Mouse (Mus musculus): ENCODE results near the gene Apoc1. TPM values are rescaled to one million over a fixed set of nuclear protein-coding genes. Genes with fewer than 3 reads are reported as not detected.
A peak's percentile ranks its signal among the peaks of the same experiment; 100 is the strongest.

Apoc1 gene
- polyA plus RNA-seq, 1 experiment from 2014 or later = 20.7 TPM

DNA sequence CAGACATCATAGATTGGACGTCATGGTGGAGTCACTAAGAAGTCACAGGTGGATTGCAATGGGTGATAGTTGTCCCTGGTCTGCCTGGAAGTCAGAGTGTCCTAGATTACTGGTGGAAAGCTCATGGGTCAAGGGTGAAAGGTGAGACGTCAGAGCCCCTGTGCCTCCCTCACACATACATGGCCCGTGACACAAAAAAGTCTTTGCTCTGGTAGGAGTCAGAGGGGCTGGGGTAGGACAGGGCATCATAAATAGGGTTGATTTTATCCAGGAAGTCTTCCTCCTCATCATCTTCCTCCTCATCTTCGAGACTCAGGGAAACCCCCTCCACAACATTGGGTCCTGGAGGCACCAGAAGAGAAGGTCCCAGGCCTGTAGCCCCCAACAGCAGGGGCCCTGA is 24.9 kb upstream of the Apoc1 start:
- Histone ChIP-seq H3K4me1 (peaks cover 26% of the 10 kb centered on the region), H3K4me2 (no peak overlapping the region), H3K27me3 (no peaks in the 10 kb centered on the region), H3K27ac (no peak overlapping the region), H3K36me3 (peaks cover 72% of the 10 kb centered on the region), H3K9ac (no peak overlapping the region), H3K4me3 (replicated peaks) (no peak overlapping the region), H3K9me3 (replicated peaks) (peaks cover 18% of the 10 kb centered on the region)
- 83% methylated on average over 4 of the region's 4 CpGs for WGBS
- no peak for ATAC-seq (replicated peaks; ENCODE audit: low FRiP score)

DNA sequence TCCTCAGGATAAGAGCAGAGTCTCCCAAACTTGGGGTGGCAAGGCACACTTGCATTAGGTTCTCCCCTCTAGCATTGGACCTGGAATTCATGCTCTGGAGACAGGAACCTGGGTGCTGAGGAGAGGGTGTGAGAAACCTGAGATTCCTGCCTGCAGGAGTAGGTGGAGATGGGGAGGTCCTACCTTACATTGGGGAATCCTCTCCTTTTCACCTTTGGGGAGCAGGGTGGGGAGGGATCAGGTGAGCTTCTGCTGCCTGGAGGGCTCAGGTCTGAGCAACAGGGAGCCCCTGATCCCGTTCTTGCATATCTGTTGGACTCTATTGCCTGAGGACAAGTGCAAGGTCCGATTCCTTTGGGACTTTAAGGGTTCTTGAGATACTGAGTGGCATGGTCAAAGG is 24.4 kb upstream of the Apoc1 start:
- Histone ChIP-seq H3K27ac (peak overlapping the region; percentile 87), H3K4me2 (peak overlapping the region; percentile 74; the same call in 1 of the 2 replicates), H3K9ac (no peak overlapping the region), H3K36me3 (peaks cover 72% of the 10 kb centered on the region), H3K27me3 (no peaks in the 10 kb centered on the region), H3K4me1 (peaks cover 26% of the 10 kb centered on the region), H3K4me3 (replicated peaks) (peak overlapping the region; percentile 90; the same call in 1 of the 2 replicates), H3K9me3 (replicated peaks) (peaks cover 17% of the 10 kb centered on the region)
- no peak for ATAC-seq (replicated peaks; ENCODE audit: low FRiP score)
- WGBS = 79% methylated on average over 2 of the region's 2 CpGs

DNA sequence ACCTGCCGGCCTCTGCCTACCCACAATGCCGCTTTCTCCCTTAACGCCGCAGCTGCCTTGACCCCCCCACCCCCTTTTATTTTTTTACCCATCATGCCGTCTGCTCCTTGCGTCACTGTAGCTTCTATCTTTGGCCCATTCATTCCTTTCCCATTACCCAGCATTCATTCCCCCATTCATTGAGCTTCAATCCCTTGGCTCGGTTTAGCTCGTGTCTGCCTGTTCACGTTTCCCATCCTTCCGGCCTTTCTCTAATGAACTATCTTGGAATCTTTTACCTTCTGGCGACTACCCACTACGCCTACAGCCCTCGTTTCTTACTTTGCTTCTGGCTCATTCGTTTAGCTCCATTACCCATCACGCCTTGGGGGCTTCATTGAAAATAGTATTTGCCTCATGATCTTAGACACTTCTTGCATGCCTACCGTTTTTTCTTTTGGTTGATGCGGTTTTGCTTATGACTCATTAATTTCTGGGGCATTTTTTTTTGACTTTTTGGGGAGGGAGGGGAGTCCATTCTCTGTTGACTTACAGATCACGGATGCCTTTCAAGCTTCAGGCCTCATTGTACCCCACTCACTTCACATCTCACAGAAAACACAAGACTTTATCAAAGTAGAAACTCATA is 23.7 kb upstream of the Apoc1 start:
- Histone ChIP-seq H3K36me3 (peaks cover 72% of the 10 kb centered on the region), H3K4me3 (replicated peaks) (peak overlapping the region; percentile 90), H3K4me2 (peak overlapping the region; percentile 74), H3K4me1 (peaks cover 26% of the 10 kb centered on the region), H3K9ac (peak overlapping the region; percentile 29; the same call in 1 of the 2 replicates), H3K9me3 (replicated peaks) (peaks cover 10% of the 10 kb centered on the region), H3K27me3 (no peaks in the 10 kb centered on the region), H3K27ac (peak overlapping the region; percentile 87)
- no peak for ATAC-seq (replicated peaks; ENCODE audit: low FRiP score)
- WGBS = 6% methylated on average over 18 of the region's 18 CpGs

DNA sequence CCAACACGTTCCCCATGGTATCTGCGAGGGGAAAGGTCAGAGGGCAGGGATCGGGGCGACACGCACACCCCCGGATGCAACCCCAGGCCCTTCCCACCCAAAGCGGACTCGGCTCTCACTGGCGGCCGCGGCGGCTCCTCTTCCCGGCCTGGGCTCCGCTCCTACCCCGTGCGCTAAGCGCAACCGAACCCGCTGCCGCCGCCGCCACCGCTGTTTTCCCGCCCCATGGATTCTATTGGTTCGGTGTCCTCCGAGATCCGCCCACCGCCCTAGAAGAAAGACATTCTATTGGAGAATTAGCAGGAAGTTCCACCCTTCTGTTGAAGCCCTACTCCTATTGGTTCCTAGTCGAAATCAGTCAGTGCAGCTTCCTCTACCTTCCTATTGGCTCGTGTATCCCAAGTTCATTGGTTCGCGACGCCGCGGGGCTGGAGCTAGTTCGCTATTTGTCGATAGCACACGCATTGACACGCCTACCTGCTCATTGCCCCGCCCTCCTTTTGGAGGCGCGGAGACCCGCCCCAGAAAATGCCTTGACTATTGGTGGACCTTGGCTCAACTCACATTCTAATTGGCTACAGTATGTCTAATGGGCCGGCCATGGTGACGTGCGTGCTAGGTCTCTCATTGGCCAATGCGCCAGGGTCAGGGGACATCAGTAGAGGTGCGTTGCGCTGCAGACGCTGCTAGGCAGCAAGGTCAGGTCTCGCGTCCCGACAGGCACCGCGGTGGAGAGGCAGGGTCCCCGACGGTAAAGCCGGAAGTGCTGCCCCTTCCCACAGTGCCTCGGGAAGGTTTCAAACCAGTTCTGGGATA is 23.0 kb upstream of the Apoc1 start, which contains the start of gene Tomm40:
Gene Tomm40 (minus strand): TSS at position 200 of the 816 bp plus-strand sequence.
- H3K4me1 ChIP-seq = peaks cover 26% of the 10 kb centered on the region
- H3K36me3 ChIP-seq = peaks cover 71% of the 10 kb centered on the region
- peak within 1 kb of the TSS; percentile 90 for H3K4me3 ChIP-seq (replicated peaks)
- H3K9ac ChIP-seq = peak within 1 kb of the TSS; percentile 85
- peak within 1 kb of the TSS; percentile 83 for H3K4me2 ChIP-seq
- H3K27ac ChIP-seq = peak within 1 kb of the TSS; percentile 87
- WGBS = under 1% methylated on average over 59 of the region's 59 CpGs
- ATAC-seq (replicated peaks; ENCODE audit: low FRiP score) = peak; percentile 99
- H3K9me3 ChIP-seq (replicated peaks) = peaks cover 3% of the 10 kb centered on the region; the same call in 1 of the 2 replicates
- no peaks in the 10 kb centered on the region for H3K27me3 ChIP-seq

DNA sequence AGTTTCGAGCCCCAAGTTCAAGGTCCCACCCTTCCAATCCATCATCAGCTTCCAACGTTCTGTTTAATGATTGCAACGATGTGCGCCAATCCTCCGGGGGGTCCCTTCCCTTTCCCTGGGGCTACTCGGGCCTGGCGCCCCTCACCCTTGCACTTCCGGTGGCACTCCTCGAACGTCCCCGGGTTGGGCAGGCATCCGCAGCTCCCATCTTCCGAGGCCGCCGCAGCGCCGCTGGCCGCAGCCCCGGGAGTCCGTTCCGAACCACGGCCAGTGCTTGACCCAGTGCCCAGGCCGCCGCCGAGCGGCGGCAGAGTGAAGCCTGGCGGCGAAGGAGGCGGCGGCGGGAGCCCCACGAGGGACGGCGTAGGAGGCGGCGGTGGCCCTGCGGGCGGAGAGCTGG is 22.4 kb upstream of the Apoc1 start:
- H3K4me3 ChIP-seq (replicated peaks) = peak overlapping the region; percentile 90
- H3K36me3 ChIP-seq = peaks cover 70% of the 10 kb centered on the region
- no peaks in the 10 kb centered on the region for H3K9me3 ChIP-seq (replicated peaks)
- peak overlapping the region; percentile 83 for H3K4me2 ChIP-seq
- ATAC-seq (replicated peaks; ENCODE audit: low FRiP score) = no peak
- H3K27me3 ChIP-seq = no peaks in the 10 kb centered on the region
- peak overlapping the region; percentile 85 for H3K9ac ChIP-seq
- peaks cover 26% of the 10 kb centered on the region for H3K4me1 ChIP-seq
- peak overlapping the region; percentile 66 for H3K27ac ChIP-seq
- under 1% methylated on average over 38 of the region's 39 CpGs for WGBS

DNA sequence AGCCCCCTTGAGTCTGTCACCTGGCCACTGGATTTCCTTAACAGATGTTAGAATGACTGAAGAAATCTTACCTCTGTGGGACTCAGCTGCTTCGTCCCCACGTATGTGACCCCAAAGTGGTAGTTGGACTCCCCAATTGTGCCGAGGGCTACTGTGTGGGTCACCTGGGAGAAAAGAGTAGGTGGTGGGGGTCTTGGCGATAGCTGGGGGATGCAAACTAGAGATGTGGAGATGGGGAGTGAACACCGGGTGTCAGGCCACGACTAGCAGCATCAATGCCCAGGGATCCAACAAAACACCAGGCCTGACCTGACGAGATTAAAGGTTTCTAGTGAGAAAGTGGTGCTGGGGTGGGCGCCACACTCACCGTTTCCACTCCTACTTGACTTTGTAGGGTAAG is 21.1 kb upstream of the Apoc1 start:
- H3K27ac ChIP-seq = no peak overlapping the region
- H3K27me3 ChIP-seq = no peaks in the 10 kb centered on the region
- H3K9me3 ChIP-seq (replicated peaks) = no peaks in the 10 kb centered on the region
- peak overlapping the region; percentile 83 for H3K4me2 ChIP-seq
- H3K4me3 ChIP-seq (replicated peaks) = peak overlapping the region; percentile 90
- 0 out of 2 replicates have a peak overlapping the region, but pooled peaks have one; percentile 85 for H3K9ac ChIP-seq
- no peak for ATAC-seq (replicated peaks; ENCODE audit: low FRiP score)
- peaks cover 26% of the 10 kb centered on the region for H3K4me1 ChIP-seq
- WGBS = 90% methylated on average over 9 of the region's 9 CpGs
- H3K36me3 ChIP-seq = peaks cover 70% of the 10 kb centered on the region

DNA sequence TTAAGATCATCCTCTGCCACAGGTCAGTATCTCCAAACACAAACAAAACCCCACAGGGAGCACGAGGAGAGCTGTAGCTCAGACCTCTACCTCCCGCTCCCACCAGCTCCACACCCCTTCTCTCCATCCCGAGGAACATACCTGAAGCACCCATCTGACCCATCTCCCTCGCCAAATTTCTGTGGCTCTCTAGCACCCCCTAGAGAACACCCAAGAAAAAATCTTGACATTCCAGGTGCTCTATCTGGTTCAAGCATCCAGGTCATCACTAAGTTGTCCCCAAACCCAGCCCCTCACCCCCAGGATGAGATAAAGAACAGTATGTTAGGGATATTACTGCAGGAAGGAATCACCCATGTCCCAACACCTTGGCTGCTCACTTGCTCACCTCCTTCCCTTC is 20.7 kb upstream of the Apoc1 start:
- peaks cover 69% of the 10 kb centered on the region for H3K36me3 ChIP-seq
- no peak overlapping the region for H3K27ac ChIP-seq
- H3K9me3 ChIP-seq (replicated peaks) = no peaks in the 10 kb centered on the region
- no peaks in the 10 kb centered on the region for H3K27me3 ChIP-seq
- no peak overlapping the region for H3K9ac ChIP-seq
- H3K4me2 ChIP-seq = no peak overlapping the region
- peaks cover 26% of the 10 kb centered on the region for H3K4me1 ChIP-seq
- ATAC-seq (replicated peaks; ENCODE audit: low FRiP score) = no peak
- 44% methylated on average over 4 of the region's 4 CpGs for WGBS
- H3K4me3 ChIP-seq (replicated peaks) = peak overlapping the region; percentile 90

DNA sequence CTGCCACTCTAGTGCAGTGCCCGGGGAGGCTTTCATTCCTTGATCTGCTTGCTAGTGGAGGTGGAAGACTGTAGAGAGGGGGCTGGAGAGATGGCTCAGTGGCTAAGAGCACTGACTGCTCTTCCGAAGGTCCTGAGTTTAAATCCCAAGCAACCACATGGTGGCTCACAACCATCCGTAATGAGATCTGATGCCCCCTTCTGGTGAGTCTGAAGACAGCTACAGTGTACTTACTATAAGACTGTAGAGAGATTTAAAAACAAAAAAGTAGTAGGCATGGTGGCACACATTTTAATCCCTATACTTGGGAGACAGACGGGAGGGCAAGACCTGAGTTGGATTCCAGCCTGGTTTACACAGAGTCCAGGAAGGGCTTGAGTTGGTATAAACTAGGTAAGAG is 20.0 kb upstream of the Apoc1 start:
- H3K4me1 ChIP-seq = peaks cover 24% of the 10 kb centered on the region
- no peak overlapping the region for H3K4me2 ChIP-seq
- H3K27me3 ChIP-seq = no peaks in the 10 kb centered on the region
- no peak overlapping the region for H3K4me3 ChIP-seq (replicated peaks)
- no peaks in the 10 kb centered on the region for H3K9me3 ChIP-seq (replicated peaks)
- H3K27ac ChIP-seq = no peak overlapping the region
- H3K9ac ChIP-seq = no peak overlapping the region
- H3K36me3 ChIP-seq = peaks cover 72% of the 10 kb centered on the region
- 77% methylated on average over 4 of the region's 4 CpGs for whole genome bisulfite sequencing
- ATAC-seq (replicated peaks; ENCODE audit: low FRiP score) = no peak

DNA sequence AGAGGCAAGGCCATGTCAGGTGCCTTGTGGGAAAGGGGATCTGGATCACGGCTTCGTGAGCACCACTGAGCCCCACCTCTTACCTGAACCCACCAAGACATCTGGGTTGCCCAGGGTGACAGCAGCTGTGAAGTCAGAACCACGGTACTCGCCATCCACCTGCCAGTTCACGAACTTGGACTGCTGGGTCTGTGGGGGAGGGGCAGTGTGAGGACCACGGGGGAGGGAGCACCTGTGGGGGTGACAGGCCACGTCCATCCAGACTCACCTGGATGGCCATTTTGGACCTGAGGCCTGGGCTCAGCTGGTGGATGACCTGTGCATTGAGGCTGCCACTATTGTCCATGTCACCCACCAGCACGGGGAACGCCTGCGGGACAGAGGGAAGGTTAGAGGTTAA is 18.2 kb upstream of the Apoc1 start:
- H3K27me3 ChIP-seq = no peaks in the 10 kb centered on the region
- H3K4me3 ChIP-seq (replicated peaks) = no peak overlapping the region
- no peaks in the 10 kb centered on the region for H3K9me3 ChIP-seq (replicated peaks)
- peaks cover 14% of the 10 kb centered on the region for H3K4me1 ChIP-seq
- 92% methylated on average over 10 of the region's 10 CpGs for WGBS
- no peak overlapping the region for H3K9ac ChIP-seq
- no peak overlapping the region for H3K27ac ChIP-seq
- no peak overlapping the region for H3K4me2 ChIP-seq
- no peak for ATAC-seq (replicated peaks; ENCODE audit: low FRiP score)
- H3K36me3 ChIP-seq = peaks cover 78% of the 10 kb centered on the region

DNA sequence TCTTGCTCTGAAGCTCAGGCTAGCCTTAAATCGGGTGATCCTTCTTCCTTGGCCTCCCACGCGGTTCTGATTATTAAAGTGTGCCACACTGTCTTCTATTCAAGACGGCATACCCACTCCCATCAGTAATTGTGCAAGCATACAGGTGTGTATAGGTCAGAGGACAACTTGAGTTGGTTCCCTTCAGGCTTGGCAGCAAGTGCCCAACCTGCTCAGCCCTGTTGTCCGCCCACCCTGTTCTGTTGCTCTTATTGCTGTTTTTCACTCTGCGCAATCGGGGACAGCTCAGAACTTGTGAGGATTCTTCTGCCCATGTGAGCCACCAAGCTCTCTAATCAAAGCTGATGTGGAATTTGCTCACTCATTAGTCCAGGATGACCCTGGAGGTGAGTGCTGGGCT is 12.8 kb upstream of the Apoc1 start:
- no peak for ATAC-seq (replicated peaks; ENCODE audit: low FRiP score)
- WGBS = 93% methylated on average over 7 of the region's 7 CpGs
- peaks cover 85% of the 10 kb centered on the region for H3K36me3 ChIP-seq

DNA sequence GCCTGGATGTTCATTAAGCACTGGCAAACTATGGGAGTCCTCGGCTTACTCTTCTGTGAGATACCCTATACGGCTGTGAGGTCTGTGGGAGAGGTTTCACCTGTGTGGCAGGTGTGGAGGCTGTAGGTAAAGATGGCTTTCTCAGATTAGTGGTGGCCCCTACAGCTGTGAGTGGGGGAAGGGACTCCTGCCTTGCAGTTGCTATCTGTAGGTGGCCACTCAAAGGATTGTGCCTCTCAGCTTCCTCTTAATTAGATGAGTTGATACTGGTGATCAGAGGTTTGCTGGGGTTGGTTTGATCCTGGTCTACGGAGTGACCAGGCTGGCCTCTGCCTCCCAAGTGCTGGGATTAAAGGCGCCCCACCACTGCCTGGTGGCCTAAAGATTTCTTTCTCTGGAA is 12.0 kb upstream of the Apoc1 start:
- Histone ChIP-seq H3K9ac (no peak overlapping the region), H3K4me2 (no peak overlapping the region), H3K27me3 (no peaks in the 10 kb centered on the region), H3K9me3 (replicated peaks) (no peaks in the 10 kb centered on the region), H3K27ac (no peak overlapping the region), H3K4me1 (peaks cover 22% of the 10 kb centered on the region), H3K36me3 (peaks cover 78% of the 10 kb centered on the region), H3K4me3 (replicated peaks) (no peak overlapping the region)
- no peak for ATAC-seq (replicated peaks; ENCODE audit: low FRiP score)
- 93% methylated on average over 4 of the region's 4 CpGs for WGBS

More for the DNA sequence above, 12.8 kb upstream of the Apoc1 start:
- no peaks in the 10 kb centered on the region for H3K27me3 ChIP-seq
- no peak overlapping the region for H3K4me2 ChIP-seq
- H3K9ac ChIP-seq = no peak overlapping the region
- H3K4me3 ChIP-seq (replicated peaks) = no peak overlapping the region
- no peak overlapping the region for H3K27ac ChIP-seq
- H3K4me1 ChIP-seq = peaks cover 15% of the 10 kb centered on the region
- H3K9me3 ChIP-seq (replicated peaks) = no peaks in the 10 kb centered on the region

DNA sequence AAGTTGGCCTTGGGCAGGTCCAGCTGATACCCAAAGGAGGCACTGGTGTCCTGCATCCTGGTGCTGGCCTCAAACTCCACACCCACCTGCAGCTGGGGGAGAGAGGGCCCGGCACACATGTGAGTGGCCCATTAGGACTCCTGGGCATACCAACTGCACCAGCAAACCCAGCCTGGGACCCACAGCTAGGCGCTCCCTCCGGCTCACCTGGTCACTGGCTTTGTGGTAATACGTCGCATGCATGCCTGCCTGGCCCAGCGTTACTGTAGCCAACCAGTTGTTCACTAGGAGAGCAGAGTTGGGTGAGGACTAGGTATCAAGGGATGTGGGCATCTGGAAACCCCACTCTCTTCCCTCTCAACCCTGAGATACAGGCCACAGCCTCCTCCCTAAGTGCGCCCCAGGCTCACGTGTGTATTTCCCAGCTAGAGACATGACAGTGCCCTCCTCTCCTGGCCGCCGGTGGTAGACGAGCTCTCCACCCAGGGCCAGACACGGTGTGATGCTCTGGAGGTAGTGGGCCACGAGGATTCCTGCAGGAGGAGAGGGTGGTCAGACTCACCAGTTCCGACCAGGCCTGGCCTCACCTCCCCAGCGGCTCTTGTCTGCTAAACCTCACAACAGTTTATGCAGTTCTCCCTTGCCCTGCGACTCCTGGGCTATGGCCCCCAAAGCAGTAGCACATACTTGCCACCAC is 10.5 kb upstream of the Apoc1 start:
- no peak overlapping the region for H3K9ac ChIP-seq
- H3K27ac ChIP-seq = no peak overlapping the region
- H3K4me2 ChIP-seq = no peak overlapping the region
- H3K9me3 ChIP-seq (replicated peaks) = no peaks in the 10 kb centered on the region
- no peaks in the 10 kb centered on the region for H3K27me3 ChIP-seq
- WGBS = 92% methylated on average over 16 of the region's 16 CpGs
- H3K4me1 ChIP-seq = peaks cover 36% of the 10 kb centered on the region
- H3K36me3 ChIP-seq = peaks cover 65% of the 10 kb centered on the region
- ATAC-seq (replicated peaks; ENCODE audit: low FRiP score) = no peak
- H3K4me3 ChIP-seq (replicated peaks) = no peak overlapping the region

Data from kidney, embryonic 15.5 days (tissue).